Mouse (Mus musculus) heart, postnatal 10 days (tissue): ENCODE results near the gene Gprin1. TPM values are rescaled to one million over a fixed set of nuclear protein-coding genes. Genes with fewer than 3 reads are reported as not detected.
"Not testable (repeated sequence)": the region's sequence is repeated elsewhere in the genome, so short reads cannot be mapped to it uniquely, and the experiment has no call there.

Source experiments
- DNase-seq, 2 experiments: peaks; one replicate each; pipeline ENCODE4 v3.0.0; 2021
- intact Hi-C: fragments of 180-260 bp; cut with DNase I; formaldehyde crosslinking; loops from one replicate; pipeline ENCODE4 v1.15.1; 2025
- total RNA-seq, 2 experiments: library from RNA; stranded (reverse); gene quantifications; 2 replicates each; pipeline ENCODE4 v1.2.3; 2021

Gene Gprin1
- under 1 TPM; 0.05 to 0.10 TPM for total RNA-seq

GRCm38 (mm10) chr13:54749864-54750411, at the start of gene Gprin1:
Gene Gprin1, minus strand, starts transcription at chr13:54749874.
- intact Hi-C loops, result no loop called here
- no peak for DNase-seq

DNA sequence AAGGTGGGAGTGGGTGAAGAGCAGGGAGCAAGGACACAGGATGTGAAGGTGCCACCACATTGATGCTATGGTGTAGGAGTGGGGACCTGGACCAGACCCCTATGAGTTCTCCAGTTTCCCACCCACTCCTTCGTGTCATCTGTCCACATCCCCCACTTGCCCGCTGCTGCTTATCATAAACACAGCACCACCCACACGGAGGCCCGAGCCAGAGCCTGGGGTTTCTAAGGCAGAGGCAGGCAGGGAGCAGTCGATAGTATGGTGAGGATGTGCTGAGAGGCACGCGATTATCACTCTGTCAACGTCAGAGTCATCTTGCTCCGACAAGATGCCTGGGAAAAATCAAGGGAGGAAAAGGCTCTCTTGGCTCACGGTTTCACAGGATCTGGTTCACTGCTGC, 49.1 kb upstream of the Gprin1 start:
- intact Hi-C loops, result loop anchor here (1.0 to 5.0 kb wide), 3 partner anchors 259 to 380 kb away; no protein-coding TSS in a partner anchor
- DNase-seq, result no peak

- no peak for DNase-seq
- intact Hi-C loops, result loop anchor here (5.0 kb wide), 1 partner anchor 259 kb away; no protein-coding TSS in a partner anchor
Measured at GRCm38 (mm10) chr13:54797861-54798643, 48.4 kb upstream of the Gprin1 start.

DNA sequence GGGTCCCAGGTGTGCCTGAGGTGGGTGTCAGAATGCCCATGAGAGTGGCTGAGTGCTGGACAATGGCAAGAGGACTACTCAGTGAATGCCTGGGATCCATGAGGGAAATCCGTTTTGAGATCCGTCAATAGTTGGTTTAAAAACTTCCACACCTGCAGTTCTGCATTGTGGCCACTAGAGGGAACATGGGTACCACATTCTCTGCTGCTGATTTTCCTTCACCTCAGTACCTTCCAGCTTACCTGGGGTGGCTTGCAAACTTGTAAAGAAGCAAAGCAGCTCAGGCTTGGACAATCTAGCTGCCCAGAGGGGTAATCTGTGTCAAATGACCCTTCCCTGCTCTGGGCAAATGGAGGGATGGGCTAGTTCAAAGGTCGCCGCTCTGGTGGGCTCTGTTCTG, 47.7 kb upstream of the Gprin1 start:
- intact Hi-C loops, result loop anchor here (5.0 kb wide), 1 partner anchor 260 kb away; no protein-coding TSS in a partner anchor
- DNase-seq, result peak; percentile 37 to 55

DNA sequence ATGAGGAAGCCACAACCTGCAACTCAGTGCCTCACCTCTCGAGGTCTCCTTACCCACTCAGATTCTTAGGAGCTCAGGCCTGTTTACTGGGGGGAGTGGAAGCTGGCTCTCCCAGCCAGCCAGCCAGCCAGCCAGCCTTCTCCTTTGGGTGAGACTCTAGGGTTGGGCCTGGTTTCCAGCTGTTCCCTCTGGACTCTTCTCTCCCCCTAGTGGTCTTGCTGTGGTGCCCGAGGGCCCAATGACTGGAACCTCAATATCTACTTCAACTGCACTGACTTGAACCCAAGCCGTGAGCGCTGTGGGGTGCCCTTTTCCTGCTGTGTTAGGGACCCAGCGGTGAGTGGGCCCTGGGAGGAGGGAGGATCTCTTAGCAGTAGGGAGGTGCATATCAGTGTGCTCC, 45.2 kb upstream of the Gprin1 start:
- no peak for DNase-seq
- intact Hi-C loops, result loop anchor here (5.0 kb wide), 1 partner anchor 262 kb away; no protein-coding TSS in a partner anchor

DNA sequence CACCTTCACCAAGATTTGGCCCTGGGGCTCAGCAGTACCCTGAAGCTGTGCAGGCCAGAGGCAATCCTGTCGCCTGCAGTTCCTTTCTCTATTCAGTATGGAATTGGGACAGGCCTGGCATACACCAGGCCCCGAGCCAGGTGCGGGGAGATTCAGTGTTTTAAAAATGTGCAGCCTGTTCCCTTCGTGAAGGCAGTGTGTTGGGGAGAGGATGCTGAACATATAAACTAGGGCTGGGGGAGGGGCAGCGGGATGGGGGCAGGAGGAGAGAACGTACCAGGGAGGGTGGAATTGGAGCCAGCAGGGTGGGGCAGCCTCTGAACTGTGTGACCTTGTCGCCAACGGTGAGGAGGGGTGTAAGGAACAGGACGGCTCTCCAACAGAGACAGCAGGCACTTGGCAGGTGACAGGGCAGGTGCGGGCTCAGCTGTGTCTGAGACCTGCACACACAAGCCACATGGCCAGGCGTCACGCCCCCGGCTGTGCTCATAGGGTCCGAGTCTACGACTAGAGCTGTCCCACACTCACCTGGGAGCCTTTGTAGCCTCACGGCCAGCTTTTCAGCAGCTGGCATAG, 44.4 kb upstream of the Gprin1 start:
- no peak for DNase-seq
- intact Hi-C loops, result no loop called here

GRCm38 (mm10) chr13:54792259-54793230, 42.9 kb upstream of the Gprin1 start:
- intact Hi-C loops, result no loop called here
- DNase-seq, result no peak

- intact Hi-C loops, result no loop called here
- DNase-seq, result peak; percentile 35 to 56
Measured at GRCm38 (mm10) chr13:54789561-54790397, 40.1 kb upstream of the Gprin1 start.

- peak; percentile 92 to 94 for DNase-seq
Measured at GRCm38 (mm10) chr13:54788740-54789560, 39.3 kb upstream of the Gprin1 start, which contains the start of gene Tspan17. Gene Tspan17, plus strand, starts transcription at chr13:54789377.

DNA sequence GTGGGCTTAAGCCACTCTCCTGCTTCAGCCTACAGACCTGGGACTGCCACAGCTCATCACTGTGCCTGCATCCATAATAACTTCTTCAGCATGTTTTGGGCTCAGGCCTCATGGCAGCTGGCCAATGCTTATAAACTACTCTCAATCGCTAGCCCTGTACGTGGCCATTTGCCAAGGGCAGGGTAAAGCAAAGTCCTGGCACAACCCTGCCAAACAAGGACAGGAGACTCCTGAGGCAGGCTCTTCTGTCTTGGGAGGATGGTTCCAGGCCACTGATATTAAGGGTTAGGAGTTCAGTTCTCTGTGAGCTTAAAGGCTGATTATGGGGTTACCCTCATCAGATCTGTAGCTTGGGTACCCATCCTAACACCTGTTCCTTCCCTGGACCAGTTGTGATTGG, 37.9 kb upstream of the Gprin1 start:
- intact Hi-C loops, DNase-seq: not testable (repeated sequence)

More at GRCm38 (mm10) chr13:54788740-54789560, 39.3 kb upstream of the Gprin1 start, which contains the start of gene Tspan17:
- intact Hi-C loops, result no loop called here

GRCm38 (mm10) chr13:54783698-54784097, 34.0 kb upstream of the Gprin1 start, which contains the start of gene Eif4e1b:
Gene Eif4e1b, plus strand, starts transcription at chr13:54783998.
- no peak for DNase-seq
- intact Hi-C loops, result no loop called here

DNA sequence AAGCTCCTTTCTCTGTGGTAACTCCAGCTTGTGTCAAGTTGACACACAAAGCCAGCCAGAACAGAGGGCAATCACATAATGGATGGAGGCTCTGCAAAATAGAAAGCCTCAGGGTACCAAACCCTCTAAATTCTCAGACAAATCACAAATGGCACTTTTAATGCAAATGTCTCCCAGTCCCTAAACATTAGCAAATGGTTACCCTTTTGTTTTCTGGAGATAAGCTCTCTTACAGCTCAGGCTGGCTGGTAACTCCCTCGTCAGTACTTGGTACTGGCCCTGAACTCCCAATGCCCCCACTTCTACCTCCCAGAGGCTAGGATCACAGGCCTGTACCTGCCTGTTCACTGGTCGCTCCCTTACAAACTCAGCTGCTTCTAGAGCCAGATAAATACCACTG, 33.6 kb upstream of the Gprin1 start:
- DNase-seq, result no peak
- intact Hi-C loops, result no loop called here

DNA sequence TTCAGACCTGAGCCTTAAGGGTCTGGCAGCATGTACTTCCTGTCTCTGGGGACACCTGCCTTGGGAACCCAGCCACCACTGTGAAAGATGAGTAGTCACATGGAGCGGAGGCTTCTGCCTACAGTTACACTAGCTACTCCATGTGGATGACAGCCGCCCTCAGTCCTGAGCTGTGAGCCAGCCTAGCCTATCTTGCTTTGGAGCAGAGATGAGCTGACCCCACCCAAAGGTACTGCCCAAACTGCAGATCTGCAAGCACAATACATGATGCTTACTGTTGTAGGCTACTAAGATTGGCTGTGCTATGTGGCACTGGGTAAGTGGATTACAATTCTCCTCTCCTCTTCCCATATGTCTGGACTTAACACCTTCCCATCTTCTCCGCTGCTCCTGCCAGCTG, 31.4 kb upstream of the Gprin1 start:
- intact Hi-C loops, result no loop called here
- no peak for DNase-seq

DNA sequence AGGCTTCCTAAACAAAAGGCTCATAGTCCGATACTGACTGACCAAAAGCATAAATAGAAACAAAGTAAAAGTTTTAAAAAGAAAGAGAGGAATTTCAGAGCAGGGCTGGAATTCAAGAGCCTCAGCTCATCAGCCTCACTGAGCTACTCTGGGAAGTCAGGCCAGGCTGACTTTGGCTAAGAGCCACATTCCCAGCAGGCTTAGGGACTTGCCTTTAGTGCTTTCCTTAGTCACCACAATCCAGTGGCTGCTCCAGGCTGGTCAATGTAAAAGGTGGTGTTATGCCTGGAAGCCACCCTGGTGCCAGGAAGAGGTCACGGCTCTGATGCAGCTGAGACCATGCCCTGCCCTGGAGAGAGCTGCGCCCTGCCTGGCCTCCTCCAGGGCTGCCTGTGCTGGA, 30.9 kb upstream of the Gprin1 start:
- peak; percentile 45 to 50 for DNase-seq
- intact Hi-C loops, result no loop called here

DNA sequence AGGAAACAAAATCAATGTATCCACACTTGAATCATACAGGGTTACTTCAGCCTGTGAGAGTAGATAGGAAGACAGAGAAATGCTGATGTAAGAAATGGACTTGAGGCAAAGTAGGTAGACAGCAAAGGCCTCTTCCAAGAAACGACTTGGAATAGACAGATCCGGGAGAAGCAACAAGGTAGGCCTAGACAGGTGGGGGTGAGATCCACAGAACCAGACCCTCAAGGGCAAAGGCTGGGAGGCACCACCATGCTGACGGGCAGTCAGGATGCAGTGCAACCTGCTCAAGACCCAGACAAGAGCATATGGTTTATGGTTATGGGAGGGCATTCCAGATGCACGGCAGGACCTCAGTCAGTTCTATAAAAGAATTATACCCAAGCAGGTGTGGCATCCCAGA, 17.3 kb upstream of the Gprin1 start:
- DNase-seq, result no peak
- intact Hi-C loops, result loop anchor here (10.0 kb wide), 1 partner anchor 52 kb away; no protein-coding TSS in a partner anchor

DNA sequence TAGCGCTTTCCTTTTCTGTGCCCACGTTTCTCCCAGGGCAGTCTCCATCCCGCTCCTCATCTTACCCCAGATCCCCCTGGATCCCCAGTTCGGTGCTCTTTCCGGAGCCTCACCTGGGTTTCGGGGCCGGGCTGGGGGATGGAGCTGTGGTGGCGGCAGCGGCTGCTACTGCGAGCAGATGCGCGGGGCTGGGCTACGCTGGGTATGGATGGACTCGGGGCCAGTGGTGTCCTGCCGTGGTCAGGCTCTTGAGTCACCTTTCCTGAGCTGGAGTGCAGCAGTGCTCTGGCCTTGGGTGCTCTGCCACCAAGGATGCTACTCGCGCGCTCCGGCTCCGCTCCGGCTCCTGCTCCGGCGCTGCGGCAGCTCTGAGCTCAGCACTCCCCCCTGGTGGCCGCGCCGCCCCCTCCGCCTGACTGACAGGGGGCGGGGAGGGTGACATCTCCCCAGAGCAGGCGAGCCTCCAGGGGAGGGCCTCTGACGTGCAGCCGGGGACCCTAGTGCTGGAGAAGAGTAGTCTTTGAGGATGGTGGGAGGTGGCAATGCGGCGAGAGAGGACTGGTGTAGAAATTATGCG, 16.6 kb upstream of the Gprin1 start, which contains the start of gene Sncb:
Sncb (minus strand) TSS at position 404 of the 577 bp plus-strand sequence.
- intact Hi-C loops, result loop anchor here (10.0 kb wide), 1 partner anchor 51 kb away; no protein-coding TSS in a partner anchor
- peak; percentile 41 to 49 for DNase-seq

GRCm38 (mm10) chr13:54765281-54766191, 15.9 kb upstream of the Gprin1 start:
- DNase-seq, result no peak
- intact Hi-C loops, result loop anchor here (10.0 kb wide), 1 partner anchor 51 kb away; no protein-coding TSS in a partner anchor
